Mouse (Mus musculus) CD8-positive naive resting alpha-beta T cell, adult 57 days (primary cell): ENCODE measurements around the gene Bcl2a1c. TPM values are rescaled to one million over a fixed set of nuclear protein-coding genes. Genes with fewer than 3 reads are reported as not detected.

Experiments
- total RNA-seq: library from RNA; stranded (reverse); gene quantifications from one replicate; pipeline ENCODE4 v1.2.4, GENCODE M21; 2023

Bcl2a1c gene
- total RNA-seq = not detected

GRCm38 (mm10) chr9:114329855-114330254 is at the start of gene Bcl2a1c:
Gene Bcl2a1c (plus strand): TSS chr9:114330135.

Other genes starting within 250 kb of the Bcl2a1c start
- 9.2 TPM for gene Crtap, start 60.5 kb downstream of the Bcl2a1c start, total RNA-seq
- gene Glb1, start 70.9 kb downstream of the Bcl2a1c start, total RNA-seq = 20.2 TPM
- gene Tmppe, start 71.0 kb downstream of the Bcl2a1c start, total RNA-seq = 13.1 TPM
- 0.61 TPM for gene Ccr4, start 174.8 kb downstream of the Bcl2a1c start, total RNA-seq
- not detected for gene C130032M10Rik, start 185.6 kb downstream of the Bcl2a1c start, total RNA-seq
- not detected for gene Trim71, start 234.2 kb downstream of the Bcl2a1c start, total RNA-seq